Mouse (Mus musculus): Measurements from ENCODE around the gene March6.

The March6 gene

DNA sequence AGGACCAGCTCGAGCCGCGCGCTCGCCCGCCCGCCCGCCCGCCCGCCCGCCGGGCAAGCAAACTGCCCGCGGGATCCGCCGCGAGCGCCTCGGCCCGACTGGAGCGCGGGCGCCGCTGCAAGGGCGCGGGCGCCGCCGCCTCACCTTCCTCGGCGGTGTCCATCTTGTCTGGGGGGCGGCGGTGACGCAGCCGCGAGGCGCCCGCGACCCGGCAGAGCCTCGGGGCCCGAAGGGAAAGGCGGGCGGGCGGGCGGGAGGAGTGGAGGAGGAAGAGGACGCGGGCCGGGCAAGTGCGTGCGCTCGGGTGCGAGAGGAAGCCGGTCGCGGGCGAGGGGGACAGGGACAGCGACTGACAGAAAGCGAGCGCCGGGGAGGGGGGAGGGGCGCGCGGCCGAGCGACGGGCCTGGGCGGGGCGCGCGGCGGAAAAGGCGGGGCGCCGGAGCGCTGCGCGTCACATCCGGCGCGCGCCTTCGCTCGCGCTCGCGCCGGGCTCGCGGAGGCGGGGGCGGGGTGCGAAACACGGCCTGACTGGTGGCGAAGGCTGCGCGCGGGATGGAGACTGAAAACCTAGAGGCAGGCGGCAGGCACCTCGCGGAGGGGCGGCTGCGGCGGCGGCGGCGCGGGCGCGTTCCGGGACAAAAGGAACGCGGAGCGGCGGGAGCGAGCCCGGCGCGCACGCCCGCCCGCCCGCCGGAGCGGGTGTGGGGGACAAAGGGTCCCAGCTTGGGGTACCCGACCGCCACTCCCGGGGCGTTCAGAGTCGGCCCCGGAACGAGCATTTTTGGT, at the start of gene March6:
Gene March6, minus strand, starts transcription at position 395 of the 787 bp plus-strand sequence.
- peak; percentile 92 for DNase-seq (ENCODE audit: low spot score in 2 of 2)

DNA sequence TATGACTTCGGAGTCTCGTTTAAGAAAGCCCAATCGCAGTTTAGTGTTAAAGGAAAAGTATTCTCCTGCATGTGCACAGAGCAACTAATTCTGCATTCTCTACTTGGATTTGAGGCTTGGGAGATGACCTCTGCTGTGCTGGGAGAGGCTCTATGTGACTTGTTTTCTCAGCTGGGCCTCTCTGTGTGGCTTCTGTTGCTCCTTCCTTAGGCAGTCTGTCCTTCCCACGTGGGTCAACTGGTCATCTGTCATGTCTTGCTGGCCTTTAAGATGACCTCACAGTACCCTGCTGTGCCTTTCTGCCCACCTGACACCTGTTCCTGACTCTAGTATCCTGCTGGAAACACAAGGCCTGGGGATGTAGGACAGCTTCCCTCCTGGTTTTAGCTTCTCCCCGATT, 45.2 kb upstream of the March6 start:
- no peak for DNase-seq (ENCODE audit: low spot score in 2 of 2)

DNA sequence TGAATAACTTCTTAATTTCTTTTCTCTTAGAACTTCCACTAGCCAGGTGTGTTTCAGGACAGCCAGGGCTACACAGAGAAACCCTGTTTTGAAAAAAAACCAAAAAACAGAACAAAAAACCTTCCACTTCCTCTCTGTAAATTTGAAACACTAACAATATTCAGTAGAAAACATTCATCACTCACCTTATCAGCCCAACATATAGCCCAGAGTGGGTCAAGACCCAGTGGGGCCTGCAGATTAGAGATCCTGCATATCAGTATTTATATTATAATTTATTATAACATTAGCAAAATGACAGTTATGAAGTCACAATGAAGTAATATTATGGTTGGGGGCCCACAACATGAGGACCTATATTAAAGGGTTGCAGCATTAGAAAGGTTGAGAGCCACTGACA, 42.8 kb upstream of the March6 start:
- DNase-seq (ENCODE audit: low spot score in 2 of 2), result no peak

DNA sequence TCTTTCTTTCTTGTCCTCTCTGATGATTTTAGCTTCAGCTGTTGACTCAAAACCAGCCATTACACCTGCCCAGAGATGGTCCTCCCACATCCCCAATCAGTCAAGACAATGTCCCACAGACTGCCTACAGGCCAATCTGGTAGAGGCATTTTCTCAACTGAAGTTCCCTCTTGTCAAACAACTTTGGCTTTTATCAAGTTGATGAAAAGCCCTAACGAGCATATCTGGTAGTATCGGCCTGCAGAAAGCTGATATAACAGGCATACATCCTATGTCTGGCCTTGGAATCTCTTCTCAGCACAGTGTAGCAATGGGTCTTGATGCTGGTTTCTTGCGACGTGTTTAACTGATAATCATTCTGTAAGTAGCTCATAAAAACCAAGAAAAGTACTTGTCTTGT, 42.4 kb upstream of the March6 start:
- DNase-seq (ENCODE audit: low spot score in 2 of 2), result no peak

DNA sequence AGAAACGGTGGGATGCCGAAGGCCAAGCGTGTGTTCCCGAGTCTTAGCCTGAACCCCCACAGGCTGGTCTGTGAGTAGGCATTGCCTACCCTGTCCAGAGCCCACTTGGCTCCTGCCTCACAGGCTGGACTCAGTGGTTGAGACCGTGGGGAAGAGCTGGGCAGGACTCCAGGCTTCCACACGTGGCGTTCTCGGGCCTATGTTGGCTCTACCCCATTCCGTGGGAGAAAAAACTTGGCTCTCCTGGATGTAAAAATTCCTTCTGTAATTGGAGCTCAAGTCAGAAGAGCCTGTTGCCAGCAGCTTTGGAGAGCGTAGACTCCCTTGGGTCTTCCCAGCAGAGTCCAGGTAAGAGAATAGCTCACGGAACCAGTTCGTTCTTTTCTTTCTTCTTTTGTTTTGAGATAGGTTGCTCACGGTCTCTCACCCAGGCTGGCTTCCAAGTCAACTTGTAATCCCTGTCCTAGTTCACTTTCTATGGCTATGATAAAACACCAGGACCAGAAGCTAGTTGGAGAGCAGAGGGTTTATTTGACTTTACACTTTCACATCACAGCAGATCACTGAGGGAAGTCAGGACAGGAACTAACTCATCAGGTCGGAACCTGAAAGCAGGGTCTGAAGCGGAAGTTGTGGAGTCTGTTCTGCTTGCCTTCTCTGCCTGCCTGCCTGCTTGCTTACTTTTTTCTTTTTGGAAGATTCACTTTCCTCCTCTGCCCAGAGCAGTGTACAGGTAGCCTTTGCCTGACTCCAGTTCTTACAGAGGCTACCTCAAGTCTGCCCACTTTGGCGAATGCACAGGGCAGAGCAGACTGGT, 41.3 kb upstream of the March6 start:
- no peak for DNase-seq (ENCODE audit: low spot score in 2 of 2)

DNA sequence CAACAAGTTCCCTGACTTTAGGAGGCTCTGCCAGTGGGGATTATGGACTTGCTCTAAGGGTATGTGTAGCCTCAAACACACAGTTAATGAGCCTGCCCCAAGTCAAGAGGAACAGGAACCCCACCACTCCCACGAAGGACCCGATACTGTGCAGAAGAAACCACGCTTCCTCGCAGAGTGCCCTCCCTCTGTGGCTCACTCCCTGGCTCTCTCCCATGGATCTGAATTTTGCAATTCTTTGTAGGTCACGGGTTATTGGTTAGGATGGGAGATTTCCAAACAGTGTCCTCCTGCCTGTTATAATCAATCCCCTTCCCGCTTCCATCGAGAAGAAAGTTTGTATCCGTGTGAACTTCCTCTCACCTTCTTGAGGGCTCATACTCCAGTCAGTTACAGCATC, 40.1 kb upstream of the March6 start:
- DNase-seq (ENCODE audit: low spot score in 2 of 2), result no peak

DNA sequence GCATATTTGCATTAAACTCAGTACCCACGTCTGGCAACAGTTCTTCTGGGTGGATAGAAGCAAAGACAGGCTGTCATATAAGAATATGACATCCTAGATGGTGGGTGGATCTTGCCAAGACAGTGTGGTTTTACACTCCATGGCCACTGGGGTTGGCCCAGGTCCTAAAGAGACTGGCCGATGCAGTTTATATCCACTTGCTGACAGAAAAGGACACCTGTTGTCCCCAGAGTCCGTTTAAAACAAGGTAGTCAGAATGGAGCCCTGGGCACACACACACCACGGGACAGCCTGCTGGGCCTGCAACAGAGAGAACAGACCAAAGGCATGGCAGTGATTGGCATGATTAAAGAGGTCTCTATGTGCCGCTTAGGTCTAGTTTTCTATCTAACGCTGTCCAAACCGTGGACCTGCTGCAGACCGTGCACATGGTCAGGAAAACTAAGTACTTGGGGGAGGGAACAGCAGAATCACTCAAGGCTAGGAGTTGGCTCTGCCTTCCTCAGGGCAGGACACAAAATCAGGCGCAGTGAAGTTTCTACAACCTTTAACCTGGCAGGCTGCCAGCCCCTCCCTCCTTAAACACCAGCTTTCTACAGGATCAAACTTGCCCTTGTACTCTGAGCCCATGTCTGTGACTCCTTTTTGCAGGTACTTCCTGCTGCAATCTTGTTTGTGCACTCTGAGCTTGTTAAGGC, 38.6 kb upstream of the March6 start:
- DNase-seq (ENCODE audit: low spot score in 2 of 2), result no peak

DNA sequence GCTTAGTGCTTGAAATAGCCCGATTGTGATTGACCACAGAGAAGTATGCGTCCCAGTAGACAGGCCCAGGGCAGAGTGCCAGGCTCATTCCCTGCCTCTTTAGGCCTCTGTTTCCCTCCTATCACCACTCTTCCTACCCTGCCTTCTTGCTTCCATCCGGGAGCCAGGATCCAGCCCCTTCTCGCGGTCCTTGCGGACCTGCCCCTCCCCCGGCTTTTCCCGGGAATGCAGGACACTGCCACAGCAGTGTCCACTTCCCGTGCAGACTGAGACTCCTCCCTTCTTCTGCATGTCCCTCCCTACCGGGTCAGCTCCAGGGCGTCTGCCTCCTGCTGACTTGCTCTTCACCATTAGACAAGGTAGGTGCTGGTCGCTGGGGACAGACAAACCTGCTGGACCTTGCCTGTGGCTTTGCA, 37.7 kb upstream of the March6 start:
- DNase-seq (ENCODE audit: low spot score in 2 of 2), result no peak

DNA sequence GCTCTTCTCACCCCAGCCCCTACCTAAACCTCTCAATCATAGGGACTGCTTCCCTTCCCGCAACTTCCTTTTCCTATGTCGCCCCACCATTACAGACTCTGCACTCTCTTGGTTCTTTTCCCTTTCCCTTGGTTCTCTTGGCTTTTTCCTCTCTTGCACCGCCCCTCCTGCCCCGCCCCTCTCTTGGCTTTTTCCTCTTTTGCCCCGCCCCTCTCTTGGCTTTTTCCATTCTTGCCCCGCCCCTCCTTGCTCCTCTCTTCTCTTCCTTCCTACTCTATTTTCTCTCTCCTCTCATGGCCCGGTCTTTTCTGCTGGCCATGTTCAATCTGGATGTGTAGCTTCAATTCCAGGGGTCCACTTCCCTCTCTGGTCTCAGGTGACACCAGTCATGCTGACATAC, 36.6 kb upstream of the March6 start:
- DNase-seq (ENCODE audit: low spot score in 2 of 2), result no peak

DNA sequence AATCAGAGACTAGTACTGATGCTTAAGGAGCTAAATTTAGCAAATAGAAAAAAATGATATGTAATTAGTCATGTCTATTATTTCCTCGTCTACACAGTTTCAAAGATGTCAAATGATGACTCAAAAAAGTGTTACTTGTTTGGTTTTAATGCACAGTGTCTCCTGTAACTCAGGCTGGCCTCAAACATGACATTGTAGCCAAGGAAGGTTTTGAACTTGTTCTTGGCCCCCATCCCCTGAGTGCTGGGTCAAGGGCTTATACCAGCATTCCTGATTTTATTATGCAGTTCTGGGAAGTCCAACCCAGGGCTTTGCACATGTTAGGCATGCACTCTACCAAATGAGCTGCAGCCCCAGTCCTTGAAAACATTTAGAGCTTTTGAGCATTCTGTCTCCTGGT, 34.9 kb upstream of the March6 start:
- DNase-seq (ENCODE audit: low spot score in 2 of 2), result no peak

DNA sequence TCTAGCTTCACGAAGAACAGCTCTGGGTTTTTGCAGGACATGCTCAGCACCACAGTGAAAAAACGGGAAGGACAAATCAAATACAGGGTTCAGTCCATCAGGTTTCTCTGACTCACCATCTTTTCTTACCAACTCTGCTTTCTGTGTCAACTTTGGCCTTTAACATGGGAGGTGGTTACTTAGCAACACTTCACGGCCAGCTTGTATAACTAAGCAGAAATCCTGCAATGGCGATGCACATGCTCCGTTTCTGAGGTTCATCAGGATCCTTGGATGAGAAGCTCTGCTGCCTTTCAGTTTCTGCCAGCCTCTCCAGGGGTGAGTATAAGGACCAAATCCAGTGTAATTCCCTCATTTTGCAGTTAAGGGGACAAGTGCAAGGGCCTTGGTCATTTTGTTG, 34.3 kb upstream of the March6 start, which contains the start of gene Cmbl:
Gene Cmbl, plus strand, starts transcription at position 206 of the 400 bp plus-strand sequence.
- DNase-seq (ENCODE audit: low spot score in 2 of 2), result no peak

DNA sequence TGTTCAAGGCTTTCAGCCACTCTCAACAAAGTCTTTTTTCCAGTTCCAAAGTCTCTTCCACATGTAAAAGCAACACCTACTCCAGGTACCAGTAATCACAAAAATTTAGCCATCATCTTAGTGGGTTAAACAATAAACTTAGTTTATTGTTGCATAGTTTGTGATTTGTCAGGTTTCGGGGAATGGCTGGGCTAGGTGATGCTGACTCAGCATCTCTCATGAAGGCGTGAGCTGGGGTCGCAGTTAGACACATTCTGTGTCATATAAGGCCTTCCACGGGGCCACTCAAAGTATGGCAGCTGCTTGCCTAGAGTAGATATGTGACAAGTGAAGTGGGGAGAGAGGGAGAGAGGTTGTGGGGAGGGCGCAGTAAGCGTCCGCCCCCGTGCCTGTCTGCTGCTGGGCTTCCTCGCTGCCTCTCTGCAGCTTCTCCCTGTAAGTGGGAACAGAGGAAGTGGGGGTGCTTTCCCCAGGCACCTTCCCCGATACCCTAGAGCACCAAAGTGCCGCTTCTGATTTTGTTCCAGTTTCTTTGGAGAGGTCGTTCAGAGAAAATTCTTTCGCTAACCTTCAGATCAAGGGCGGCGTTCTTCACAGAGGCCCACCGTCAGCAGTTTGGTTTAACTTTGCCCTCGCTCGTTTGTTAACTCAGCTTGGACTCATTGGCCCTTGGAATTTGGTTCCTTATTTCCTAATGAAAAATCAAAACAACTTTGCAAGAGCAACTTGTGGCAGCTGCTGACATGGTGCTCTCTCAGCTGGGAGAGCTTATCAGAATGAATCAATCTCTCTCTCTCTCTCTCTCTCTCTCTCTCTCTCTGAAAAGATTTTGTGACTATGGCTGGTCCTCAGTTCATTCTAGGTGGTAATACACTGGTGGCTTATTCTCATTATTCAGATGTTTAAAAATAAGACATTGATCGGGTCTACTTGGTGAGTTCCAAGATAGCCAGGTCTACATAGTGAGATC, 33.0 kb upstream of the March6 start:
- no peak for DNase-seq (ENCODE audit: low spot score in 2 of 2)

DNA sequence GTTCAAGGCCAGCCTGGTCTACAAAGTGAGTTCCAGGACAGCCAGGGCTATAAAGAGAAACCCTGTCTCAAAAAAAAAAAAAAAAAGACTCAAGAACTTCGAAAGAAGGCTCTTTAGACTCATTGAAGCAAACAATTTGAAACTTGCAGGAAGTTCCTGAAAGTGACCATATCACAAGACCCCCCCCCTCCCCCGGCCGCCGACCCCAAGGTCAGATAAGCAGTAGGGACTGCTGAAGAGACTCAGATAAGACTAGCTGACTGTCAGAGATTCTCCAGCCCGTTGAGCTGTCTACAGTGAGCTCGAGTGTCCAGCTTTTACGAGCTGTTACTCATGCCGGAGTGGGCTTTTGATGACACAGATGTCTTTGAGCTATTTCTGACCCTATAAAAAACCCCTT, 32.0 kb upstream of the March6 start:
- no peak for DNase-seq (ENCODE audit: low spot score in 2 of 2)

DNA sequence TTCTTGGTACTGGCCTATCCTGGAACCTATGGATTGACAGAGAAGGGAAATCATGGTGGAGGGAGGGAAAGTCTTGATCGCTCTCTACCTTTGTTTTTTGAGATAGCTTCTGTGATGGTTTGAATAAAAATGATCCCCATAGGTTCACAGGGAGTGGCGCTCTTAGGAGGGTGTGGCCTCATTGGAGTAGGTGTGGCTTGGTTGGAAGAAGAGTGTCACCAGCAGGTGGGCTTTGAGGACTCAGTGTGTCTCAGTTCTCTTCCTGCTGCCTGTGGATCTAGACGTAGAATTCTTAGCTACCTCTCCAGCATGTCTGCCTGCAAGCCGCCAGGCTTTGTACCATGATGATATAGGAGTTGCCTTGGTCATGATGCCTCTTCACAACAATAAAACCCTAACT, 31.1 kb upstream of the March6 start:
- DNase-seq (ENCODE audit: low spot score in 2 of 2), result no peak

DNA sequence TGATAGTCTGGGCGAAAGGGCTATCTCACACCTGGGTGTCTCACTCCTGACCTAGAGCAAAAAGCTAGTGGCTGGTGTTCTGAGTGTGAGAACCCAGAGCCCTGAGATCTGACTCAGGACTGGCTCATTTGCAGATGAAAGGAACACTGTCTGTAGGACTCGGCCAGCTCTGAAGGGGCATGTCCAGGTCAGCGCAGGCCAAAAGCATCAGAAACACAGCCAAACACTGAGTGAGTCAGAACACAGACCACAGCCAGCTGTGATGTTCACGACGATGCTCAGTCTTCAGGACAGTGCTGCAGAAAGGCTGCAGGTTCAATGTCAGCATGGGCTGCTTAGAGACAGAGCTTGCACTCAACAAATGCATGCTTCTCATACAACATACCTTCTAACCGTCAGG, 30.5 kb upstream of the March6 start:
- no peak for DNase-seq (ENCODE audit: low spot score in 2 of 2)

DNA sequence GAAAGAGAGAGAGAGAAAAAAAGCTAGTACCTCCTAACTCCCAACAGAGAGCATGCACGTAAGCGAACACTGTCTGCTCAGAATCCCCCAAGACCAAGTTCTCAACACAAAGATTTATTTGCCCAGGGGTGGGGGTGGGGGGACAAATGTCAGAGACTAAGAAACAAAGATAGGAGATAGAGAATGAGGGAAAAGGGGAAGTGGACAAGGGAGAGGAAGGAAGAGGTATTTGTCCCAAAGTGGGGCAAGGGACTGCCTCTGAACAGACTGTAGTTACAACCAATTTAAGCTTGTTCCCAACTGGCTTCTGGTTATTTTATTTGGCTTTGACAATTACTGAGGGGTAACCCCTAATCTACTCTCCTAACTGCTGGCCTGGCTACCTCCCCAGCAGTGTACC, 24.0 kb upstream of the March6 start:
- DNase-seq (ENCODE audit: low spot score in 2 of 2), result no peak

DNA sequence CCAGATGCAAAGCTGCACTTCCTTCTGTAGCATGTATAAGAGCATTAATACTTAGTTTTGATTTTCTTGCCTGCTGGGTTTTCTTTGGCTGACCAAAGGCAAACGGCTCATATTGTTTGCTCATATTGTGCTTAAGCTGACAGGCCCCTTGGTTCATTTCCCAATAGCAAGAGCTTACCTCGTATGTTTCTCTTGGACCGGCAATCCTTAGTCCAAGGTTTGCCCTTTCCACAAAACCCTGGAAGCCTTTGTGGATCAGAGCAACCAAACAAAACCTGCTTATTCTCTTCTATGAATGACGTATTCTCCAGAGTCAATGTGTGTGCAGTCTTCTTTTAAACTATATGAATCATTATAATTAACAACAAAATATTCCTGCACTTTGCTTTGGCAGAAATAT, 19.5 kb upstream of the March6 start:
- no peak for DNase-seq (ENCODE audit: low spot score in 2 of 2)

DNA sequence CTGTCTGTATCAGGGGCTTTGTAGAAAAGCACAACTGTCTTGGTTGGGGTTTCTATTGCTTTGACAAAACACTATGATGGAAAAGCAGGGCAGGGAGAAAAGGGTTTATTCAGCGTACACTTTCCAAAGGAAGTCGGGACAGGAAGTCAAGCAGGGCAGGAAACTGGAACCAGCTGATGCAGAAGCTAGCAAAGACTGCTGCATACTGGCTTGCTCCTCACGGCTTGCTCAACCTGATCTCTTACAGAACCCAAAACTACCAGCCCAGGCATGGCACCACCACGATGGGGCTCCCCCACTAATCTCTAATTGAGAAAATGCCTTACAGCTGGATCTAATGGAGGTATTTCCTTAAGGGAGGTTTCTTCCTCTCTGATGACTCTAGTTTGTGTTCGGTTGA, 16.6 kb upstream of the March6 start:
- no peak for DNase-seq (ENCODE audit: low spot score in 2 of 2)

DNA sequence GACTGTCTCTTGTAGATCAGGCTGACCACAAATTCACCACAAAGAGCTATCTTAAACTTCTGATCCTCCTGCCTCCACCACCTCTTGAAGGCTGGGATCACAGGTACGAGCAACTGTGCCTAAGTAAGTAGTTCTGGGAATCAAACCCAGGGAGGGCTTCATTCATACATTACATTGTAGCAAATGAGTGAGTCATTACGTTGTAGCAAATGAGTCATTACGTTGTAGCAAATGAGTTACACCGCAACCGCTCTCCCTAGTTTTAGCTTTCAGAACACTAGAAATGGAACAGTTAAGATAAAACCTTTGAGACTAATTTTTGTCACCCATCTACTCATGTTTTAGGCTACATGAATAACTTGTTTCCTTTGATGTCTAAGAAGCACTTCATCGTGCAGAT, 15.4 kb upstream of the March6 start:
- no peak for DNase-seq (ENCODE audit: low spot score in 2 of 2)

DNA sequence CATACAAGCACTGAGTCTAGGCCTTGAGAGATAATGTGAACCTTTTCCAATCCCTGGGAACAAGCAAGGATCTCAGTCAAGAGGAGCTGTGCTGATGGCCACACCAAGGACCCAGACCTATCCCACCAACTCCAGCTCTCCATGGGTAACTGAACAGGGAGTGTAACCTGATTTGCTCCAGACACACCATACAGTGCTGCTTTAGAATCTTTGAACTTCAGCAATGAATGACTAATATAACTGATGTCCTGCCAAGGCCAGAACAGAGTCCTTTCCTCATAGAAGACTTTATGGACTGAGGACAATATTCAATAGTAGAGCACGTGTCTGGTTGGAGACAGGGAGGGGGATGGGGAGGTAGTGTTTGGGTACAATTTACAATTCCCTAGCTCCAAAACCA, 14.2 kb upstream of the March6 start:
- no peak for DNase-seq (ENCODE audit: low spot score in 2 of 2)

DNA sequence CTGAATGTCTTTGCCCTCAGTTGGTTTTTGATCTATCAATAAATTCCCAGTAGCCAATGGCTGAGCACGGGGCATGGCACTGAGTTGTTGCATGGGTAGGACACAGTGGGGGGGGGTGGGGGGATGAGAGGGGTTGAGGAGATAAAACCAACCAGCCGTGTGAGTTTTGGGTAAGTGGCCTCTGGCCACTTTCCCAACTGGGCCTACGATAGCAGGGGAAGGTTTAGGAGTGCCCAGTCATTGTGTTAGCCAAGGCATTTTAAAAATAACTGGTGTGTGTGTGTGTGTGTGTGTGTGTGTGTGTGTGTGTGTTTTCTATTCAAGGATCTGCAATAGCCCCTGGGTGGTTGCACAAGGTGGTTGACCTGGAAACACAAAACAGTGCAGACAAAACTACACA, 12.4 kb upstream of the March6 start:
- no peak for DNase-seq (ENCODE audit: low spot score in 2 of 2)

All from right cerebral cortex, adult 2 months (tissue).